Comparison of ENCODE assay signal across 7 mouse cellular contexts in genomic region chr13:68581086-68581740, GRCm38 (mm10). TPM values are rescaled to one million over a fixed set of nuclear protein-coding genes. Genes with fewer than 3 reads are reported as not detected.
DNase-seq lines count a peak whose midpoint lies in the region; ATAC-seq and TF ChIP-seq lines count a peak whose summit lies in the region.

No protein-coding gene starts in this region.

- no peaks in the 10 kb centered on the region for H3K27me3 ChIP-seq in neural tube, embryonic 11.5 days (ENCODE audit: control insufficient read depth, insufficient read depth, low read length)
- H3K27me3 ChIP-seq in intestine, embryonic 14.5 days (replicated peaks; ENCODE audit: control insufficient read depth, insufficient read depth, low read length) = no peaks in the 10 kb centered on the region
- no peaks in the 10 kb centered on the region for H3K27me3 ChIP-seq in neural tube, embryonic 14.5 days (ENCODE audit: control insufficient read depth, insufficient read depth, low read length)

- no peak for TF ChIP-seq CTCF in cortical plate, adult 2 months (IDR thresholded peaks at IDR 0.05; ENCODE audit: extremely low read depth, insufficient read depth, low read length)

- no peak; the same call in 1 of the 2 replicates for ATAC-seq in neural tube, embryonic 11.5 days (ENCODE audit: insufficient read depth, low FRiP score, low TSS enrichment)
- peak; percentile 26 for ATAC-seq in intestine, embryonic 14.5 days (replicated peaks; ENCODE audit: low FRiP score, low TSS enrichment, low read depth)
- ATAC-seq in neural tube, embryonic 14.5 days (ENCODE audit: low read depth) = 0 out of 2 replicates have a peak, but pooled peaks have one; percentile 0

- peak overlapping the region; percentile 68 for H3K9ac ChIP-seq in neural tube, embryonic 11.5 days (ENCODE audit: low read length)
- peak overlapping the region; percentile 74 for H3K9ac ChIP-seq in intestine, embryonic 14.5 days (ENCODE audit: low read length)
- H3K9ac ChIP-seq in neural tube, embryonic 14.5 days (replicated peaks; ENCODE audit: low read depth, low read length) = peak overlapping the region; percentile 51

- H3K9me3 ChIP-seq in neural tube, embryonic 11.5 days (ENCODE audit: control insufficient read depth, low read length) = no peaks in the 10 kb centered on the region
- H3K9me3 ChIP-seq in intestine, embryonic 14.5 days (ENCODE audit: control insufficient read depth, low read length) = no peaks in the 10 kb centered on the region
- no peaks in the 10 kb centered on the region for H3K9me3 ChIP-seq in neural tube, embryonic 14.5 days (ENCODE audit: control insufficient read depth, low read length)

- no peak overlapping the region for H3K27ac ChIP-seq in neural tube, embryonic 11.5 days (ENCODE audit: low read depth, low read length)
- no peak overlapping the region for H3K27ac ChIP-seq in cortical plate, adult 2 months (ENCODE audit: insufficient read depth, low read length)
- peak overlapping the region; percentile 76 for H3K27ac ChIP-seq in intestine, embryonic 14.5 days (ENCODE audit: low read depth)
- no peak overlapping the region for H3K27ac ChIP-seq in neural tube, embryonic 14.5 days (ENCODE audit: low read depth, low read length)

- intact Hi-C loops in left cerebral cortex, postnatal 10 days (cut with DNase I) = no loop called here

- peak overlapping the region; percentile 72 for H3K4me3 ChIP-seq in neural tube, embryonic 11.5 days (ENCODE audit: low read depth, low read length)
- peak overlapping the region; percentile 88 for H3K4me3 ChIP-seq in cortical plate, adult 2 months (ENCODE audit: insufficient read depth, low read length)
- H3K4me3 ChIP-seq in intestine, embryonic 14.5 days (ENCODE audit: low read depth, low read length) = peak overlapping the region; percentile 66
- peak overlapping the region; percentile 71 for H3K4me3 ChIP-seq in neural tube, embryonic 14.5 days (ENCODE audit: low read depth, low read length)

- DNase-seq in neural tube, embryonic 11.5 days (ENCODE audit: low spot score) = no peak
- DNase-seq in neural tube, embryonic 10.5 days (ENCODE audit: extremely low spot score, low spot score) = no peak
- no peak for DNase-seq in intestine, embryonic 14.5 days (ENCODE audit: low spot score)
- DNase-seq in spleen, postnatal 4 days (ENCODE audit: low spot score in 2 of 2) = no peak
- no peak for DNase-seq in left cerebral cortex, postnatal 10 days (ENCODE audit: extremely low spot score in 1 of 2, low spot score in 2 of 2)

- H3K4me1 ChIP-seq in neural tube, embryonic 11.5 days (ENCODE audit: control insufficient read depth, insufficient read depth, low read length) = 0 out of 2 replicates have a peak, but pooled peaks cover 2% of the 10 kb centered on the region
- peaks cover 2% of the 10 kb centered on the region for H3K4me1 ChIP-seq in cortical plate, adult 2 months (ENCODE audit: control insufficient read depth, insufficient read depth, low read length)
- peaks cover 8% of the 10 kb centered on the region for H3K4me1 ChIP-seq in intestine, embryonic 14.5 days (replicated peaks; ENCODE audit: control insufficient read depth, insufficient read depth, low read length)
- peaks cover 6% of the 10 kb centered on the region for H3K4me1 ChIP-seq in neural tube, embryonic 14.5 days (ENCODE audit: control insufficient read depth, insufficient read depth, low read length)

- WGBS in neural tube, embryonic 11.5 days = 33% methylated on average over 14 of the region's 14 CpGs
- 19% methylated on average over 14 of the region's 14 CpGs for WGBS in intestine, embryonic 14.5 days
- WGBS in neural tube, embryonic 14.5 days = 28% methylated on average over 14 of the region's 14 CpGs

- TF ChIP-seq POLR2A in cortical plate, adult 2 months (IDR thresholded peaks at IDR 0.05; ENCODE audit: extremely low read depth, insufficient read depth, low read length) = no peak

- peaks cover 8% of the 10 kb centered on the region; the same call in 1 of the 2 replicates for H3K36me3 ChIP-seq in neural tube, embryonic 11.5 days (ENCODE audit: control insufficient read depth, insufficient read depth, low read length)
- peaks cover 56% of the 10 kb centered on the region for H3K36me3 ChIP-seq in intestine, embryonic 14.5 days (ENCODE audit: control insufficient read depth, insufficient read depth, low read length)
- H3K36me3 ChIP-seq in neural tube, embryonic 14.5 days (ENCODE audit: control insufficient read depth, insufficient read depth, low read length) = peaks cover 22% of the 10 kb centered on the region; the same call in 1 of the 2 replicates

- H3K4me2 ChIP-seq in neural tube, embryonic 11.5 days (ENCODE audit: low read depth) = peak overlapping the region; percentile 52
- peak overlapping the region; percentile 77 for H3K4me2 ChIP-seq in intestine, embryonic 14.5 days (ENCODE audit: low read length)
- peak overlapping the region; percentile 67 for H3K4me2 ChIP-seq in neural tube, embryonic 14.5 days (ENCODE audit: low read depth, low read length)

RNA-seq across cellular contexts. Expression of gene Mtrr, which starts 0.7 kb away (rescaled TPM):
- polyA plus RNA-seq in neural tube, embryonic 11.5 days (2014; fragmentation: Nextera tagmentation; extraction: Ambion mirVana) = 16.9 and 21.3 TPM in 2 replicates
- 9.7 and 10.9 TPM in 2 replicates for polyA plus RNA-seq in cortical plate, adult 2 months (2012; rRNA removed)
- 19.1 and 19.2 TPM in 2 replicates for polyA plus RNA-seq in intestine, embryonic 14.5 days (2014; fragmentation: Nextera tagmentation; extraction: Ambion mirVana)
- polyA plus RNA-seq in neural tube, embryonic 14.5 days (2014; fragmentation: Nextera tagmentation; extraction: Ambion mirVana) = 12.0 and 14.8 TPM in 2 replicates
- 10 to 100 TPM in 1 of 2 experiments, 1 to 10 TPM in 1; 9.3 to 11.9 TPM for total RNA-seq in left cerebral cortex, postnatal 10 days (2021)

RNA-seq across cellular contexts. Expression of gene Fastkd3, which starts 0.8 kb away (rescaled TPM):
- 36.7 and 37.3 TPM in 2 replicates for polyA plus RNA-seq in neural tube, embryonic 11.5 days (2014; fragmentation: Nextera tagmentation; extraction: Ambion mirVana)
- polyA plus RNA-seq in cortical plate, adult 2 months (2012; rRNA removed) = 15.2 and 16.3 TPM in 2 replicates
- 34.8 and 37.3 TPM in 2 replicates for polyA plus RNA-seq in intestine, embryonic 14.5 days (2014; fragmentation: Nextera tagmentation; extraction: Ambion mirVana)
- 23.7 and 28.2 TPM in 2 replicates for polyA plus RNA-seq in neural tube, embryonic 14.5 days (2014; fragmentation: Nextera tagmentation; extraction: Ambion mirVana)
- total RNA-seq in left cerebral cortex, postnatal 10 days (2021) = 10 to 100 TPM; 12.4 to 13.2 TPM

RNA-seq across cellular contexts. Expression of gene 1700001L19Rik, which starts 16.0 kb away (rescaled TPM):
- polyA plus RNA-seq in neural tube, embryonic 11.5 days (2014; fragmentation: Nextera tagmentation; extraction: Ambion mirVana) = 1.3 TPM in 2 replicates
- 15.5 and 15.6 TPM in 2 replicates for polyA plus RNA-seq in cortical plate, adult 2 months (2012; rRNA removed)
- 0.32 and 0.50 TPM in 2 replicates for polyA plus RNA-seq in intestine, embryonic 14.5 days (2014; fragmentation: Nextera tagmentation; extraction: Ambion mirVana)
- polyA plus RNA-seq in neural tube, embryonic 14.5 days (2014; fragmentation: Nextera tagmentation; extraction: Ambion mirVana) = 4.3 and 5.3 TPM in 2 replicates
- 10 to 100 TPM; 31.1 to 34.4 TPM for total RNA-seq in left cerebral cortex, postnatal 10 days (2021)
